Mouse (Mus musculus) limb, embryonic 13.5 days (tissue): Measurements from ENCODE around the gene Tcea2. TPM values are rescaled to one million over a fixed set of nuclear protein-coding genes. Genes with fewer than 3 reads are reported as not detected.
A peak's percentile ranks its signal among the peaks of the same experiment; 100 is the strongest.

Experiments used
- ATAC-seq: fragments of 200-750 bp; cut with Nextera tagmentation; 2 replicates; pipeline ENCODE4 v1.8.0; 2017; ENCODE audit warnings: low read depth, moderate number of reproducible peaks, moderate TSS enrichment; ENCODE audit not compliant: low FRiP score
- H3K27ac ChIP-seq: fragments of 300-500 bp; sonication (generic); 2 replicates; pipeline ENCODE4 v1.5.1; 2015; ENCODE audit warnings: inconsistent platforms, mild to moderate bottlenecking, moderate library complexity
- H3K27me3 ChIP-seq: fragments of 300-500 bp; sonication (generic); 2 replicates; pipeline ENCODE4 v1.6.1; 2015; ENCODE audit warnings: mild to moderate bottlenecking, inconsistent platforms
- H3K36me3 ChIP-seq: fragments of 300-500 bp; sonication (generic); 2 replicates; pipeline ENCODE4 v1.6.1; 2015; ENCODE audit warnings: inconsistent platforms, mild to moderate bottlenecking, moderate library complexity
- H3K4me1 ChIP-seq: fragments of 300-500 bp; sonication (generic); 2 replicates; pipeline ENCODE4 v1.6.1; 2015; ENCODE audit warnings: inconsistent platforms
- H3K4me2 ChIP-seq: fragments of 300-500 bp; sonication (generic); replicated peaks from 2 replicates; pipeline ENCODE4 v1.6.1; 2015; ENCODE audit warnings: inconsistent platforms, mild to moderate bottlenecking, moderate library complexity
- H3K4me3 ChIP-seq: fragments of 300-500 bp; sonication (generic); 2 replicates; pipeline ENCODE4 v1.5.1; 2015; ENCODE audit warnings: moderate library complexity, mild to moderate bottlenecking, inconsistent platforms
- H3K9ac ChIP-seq: fragments of 300-500 bp; sonication (generic); 2 replicates; pipeline ENCODE4 v1.6.1; 2015; ENCODE audit warnings: mild to moderate bottlenecking, inconsistent platforms
- H3K9me3 ChIP-seq: fragments of 300-500 bp; sonication (generic); 2 replicates; pipeline ENCODE4 v1.6.1; 2016; ENCODE audit warnings: inconsistent platforms
- WGBS: fragments of 180-500 bp; shearing (Covaris S2); methylation state at CpG from one replicate; pipeline ENCODE4 v1.1.7; 2015; 5-methylcytosine and 5-hydroxymethylcytosine counted together
- polyA plus RNA-seq: library from polyadenylated mRNA; unstranded; fragments of >200 nt; fragmentation: Nextera tagmentation; extraction: Ambion mirVana; gene quantifications from 2 replicates; pipeline ENCODE4 v1.2.1, GENCODE M21; 2015

Tcea2 gene
- polyA plus RNA-seq, 1 experiment from 2014 or later = 33.3 TPM

GRCm38 (mm10) chr2:181692304-181692703 is 12.2 kb downstream of the Tcea2 start:
- Histone ChIP-seq H3K4me3 (peak overlapping the region; percentile 74), H3K4me2 (peak overlapping the region; percentile 85), H3K27ac (no peak overlapping the region), H3K9me3 (no peaks in the 10 kb centered on the region), H3K9ac (peak overlapping the region; percentile 80), H3K36me3 (peaks cover 44% of the 10 kb centered on the region), H3K4me1 (peaks cover 26% of the 10 kb centered on the region), H3K27me3 (0 out of 2 replicates have a peak, but pooled peaks cover 10% of the 10 kb centered on the region)
- ATAC-seq = no peak
- 93% methylated on average over 3 of the region's 3 CpGs for WGBS

DNA sequence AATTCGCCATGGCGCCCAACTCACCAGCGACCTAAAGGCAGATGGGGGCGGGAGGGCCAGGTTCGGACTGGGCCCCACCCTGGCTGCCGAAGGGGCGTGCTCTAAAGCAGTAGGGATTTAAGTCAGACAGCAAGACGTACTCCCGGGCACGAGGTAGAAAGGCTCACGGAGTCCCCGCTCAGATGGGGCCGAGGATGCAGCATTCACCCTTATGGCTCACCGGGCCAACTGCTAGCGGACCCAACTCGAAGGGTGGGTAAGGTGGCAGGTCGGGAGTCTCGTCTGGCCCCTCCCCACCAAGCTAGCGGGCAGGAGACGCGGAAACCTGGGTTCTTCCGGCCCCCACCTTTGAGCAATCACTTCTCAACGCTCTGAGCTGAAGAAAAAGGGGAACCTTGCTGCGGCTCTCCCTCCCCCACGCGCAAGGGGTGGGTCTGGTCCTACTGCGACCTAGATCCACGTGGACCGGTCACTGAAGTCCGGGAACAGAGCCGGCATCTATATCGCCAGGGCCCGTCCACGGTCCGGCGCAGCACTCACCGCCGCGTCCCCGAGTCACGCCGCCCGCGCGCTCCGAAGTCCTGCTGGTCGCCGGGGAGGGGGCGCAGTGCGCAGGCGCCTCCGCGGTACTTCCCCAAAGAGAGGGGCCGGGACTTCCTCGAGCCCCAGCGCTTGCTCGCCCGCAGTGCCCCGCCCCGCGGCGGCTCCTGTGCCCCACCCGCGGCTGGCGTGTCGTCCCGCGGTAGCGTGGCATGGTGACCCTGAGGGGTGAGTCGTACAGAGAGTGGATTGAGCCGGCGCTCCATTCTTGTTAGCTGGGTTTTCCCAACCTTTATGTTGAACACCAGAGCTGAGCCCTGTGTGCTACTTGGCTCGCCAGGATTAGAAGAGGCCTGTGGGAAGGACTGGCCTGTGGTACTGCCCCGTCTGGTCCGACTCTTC is 13.5 kb downstream of the Tcea2 start, which contains the start of gene Rgs19:
TSS of gene Rgs19 (minus strand) at position 639 of the 942 bp plus-strand sequence.
- peak within 1 kb of the TSS; percentile 85 for H3K4me2 ChIP-seq
- under 1% methylated on average over 75 of the region's 75 CpGs for WGBS

DNA sequence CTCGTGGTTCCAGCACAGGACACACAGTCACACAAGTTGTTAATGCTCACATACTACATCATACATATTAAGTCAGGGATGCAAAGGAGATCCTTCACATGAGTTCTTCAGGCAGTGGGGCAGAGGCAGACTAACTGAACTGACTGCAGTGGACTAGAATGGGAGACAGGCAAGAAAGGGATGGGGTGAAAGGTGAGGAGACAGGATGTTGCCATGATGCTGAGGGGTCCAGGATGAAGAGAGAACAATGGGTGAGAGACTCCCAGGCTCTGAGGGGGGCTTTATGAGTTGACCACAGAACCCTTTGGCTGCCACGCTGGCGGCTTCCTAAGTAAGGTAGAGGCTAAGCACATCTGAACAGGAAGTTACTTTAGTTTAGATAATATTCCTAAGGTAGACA is 14.5 kb downstream of the Tcea2 start:
- Histone ChIP-seq H3K4me3 (peak overlapping the region; percentile 74), H3K4me2 (peak overlapping the region; percentile 85), H3K27me3 (0 out of 2 replicates have a peak, but pooled peaks cover 13% of the 10 kb centered on the region), H3K9ac (peak overlapping the region; percentile 80; the same call in 1 of the 2 replicates), H3K4me1 (peaks cover 26% of the 10 kb centered on the region), H3K36me3 (peaks cover 21% of the 10 kb centered on the region), H3K27ac (no peak overlapping the region), H3K9me3 (no peaks in the 10 kb centered on the region)
- ATAC-seq = no peak
- WGBS = 91% methylated on average over 3 of the region's 3 CpGs

More for the DNA sequence above, 13.5 kb downstream of the Tcea2 start, which contains the start of gene Rgs19:
- H3K4me3 ChIP-seq = peak within 1 kb of the TSS; percentile 74
- H3K27me3 ChIP-seq = 0 out of 2 replicates have a peak, but pooled peaks cover 13% of the 10 kb centered on the region
- peak within 1 kb of the TSS; percentile 80 for H3K9ac ChIP-seq
- peak; percentile 88 for ATAC-seq
- H3K9me3 ChIP-seq = no peaks in the 10 kb centered on the region
- H3K4me1 ChIP-seq = peaks cover 26% of the 10 kb centered on the region
- H3K36me3 ChIP-seq = peaks cover 31% of the 10 kb centered on the region
- peak within 1 kb of the TSS; percentile 58; the same call in 1 of the 2 replicates for H3K27ac ChIP-seq

DNA sequence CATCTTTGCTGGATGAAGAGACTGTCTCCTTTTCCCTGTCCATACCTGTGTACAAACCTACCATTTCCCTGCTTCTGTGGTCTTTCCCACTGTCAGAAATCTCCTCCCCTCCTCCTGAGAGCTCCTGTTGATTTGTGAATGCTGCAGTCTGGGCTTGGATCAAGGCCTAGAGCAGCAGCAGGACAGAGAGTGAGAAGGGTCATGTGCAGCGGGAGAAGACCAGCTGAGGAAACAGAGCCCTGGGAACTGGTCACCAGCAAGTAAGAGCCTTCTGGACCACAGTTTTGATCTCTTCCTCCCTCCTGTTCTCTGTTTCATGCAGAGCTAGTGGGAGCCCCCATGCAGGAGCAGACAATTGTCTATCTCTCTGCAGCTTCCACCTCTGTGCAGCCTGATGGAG is 15.7 kb downstream of the Tcea2 start:
- no peak for ATAC-seq
- Histone ChIP-seq H3K27ac (no peak overlapping the region), H3K9ac (no peak overlapping the region), H3K4me2 (no peak overlapping the region), H3K4me3 (no peak overlapping the region), H3K36me3 (0 out of 2 replicates have a peak, but pooled peaks cover 9% of the 10 kb centered on the region), H3K9me3 (no peaks in the 10 kb centered on the region), H3K4me1 (peaks cover 26% of the 10 kb centered on the region), H3K27me3 (0 out of 2 replicates have a peak, but pooled peaks cover 13% of the 10 kb centered on the region)
- 90% methylated on average over 1 of the region's 1 CpGs for WGBS

DNA sequence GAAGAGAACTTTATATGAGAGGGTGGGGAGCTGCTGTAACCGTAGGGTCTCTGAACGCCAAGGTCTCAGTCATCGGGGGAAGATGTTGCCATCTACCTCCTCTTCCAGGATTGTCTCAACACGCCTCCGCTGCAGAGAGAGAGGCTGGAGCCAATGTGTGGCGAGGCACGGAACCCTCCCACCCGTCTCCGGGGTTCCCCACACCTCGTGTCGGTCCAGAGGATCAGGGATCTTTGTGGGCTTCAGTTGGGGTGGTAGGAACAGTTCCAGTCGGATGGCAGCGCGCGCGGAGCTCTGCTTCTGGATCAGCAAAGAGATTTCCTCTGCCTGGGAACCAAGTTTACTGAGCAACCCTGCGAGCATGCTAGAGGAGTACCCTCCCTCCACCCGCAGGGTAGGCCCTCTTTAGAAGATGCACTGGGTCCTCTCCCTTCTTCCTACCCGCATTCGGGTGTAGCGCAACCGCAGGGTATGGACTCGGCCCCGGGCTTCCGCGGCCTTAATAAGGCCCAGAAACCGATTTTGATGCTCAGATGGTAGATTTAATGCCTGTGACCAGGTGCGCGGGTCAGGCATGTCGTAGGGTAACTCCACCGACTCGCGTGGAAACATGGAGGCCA is 16.8 kb downstream of the Tcea2 start:
- Histone ChIP-seq H3K4me1 (peaks cover 21% of the 10 kb centered on the region), H3K27ac (no peak overlapping the region), H3K36me3 (0 out of 2 replicates have a peak, but pooled peaks cover under 1% of the 10 kb centered on the region), H3K27me3 (0 out of 2 replicates have a peak, but pooled peaks cover 13% of the 10 kb centered on the region), H3K9me3 (no peaks in the 10 kb centered on the region), H3K4me3 (no peak overlapping the region), H3K9ac (no peak overlapping the region), H3K4me2 (no peak overlapping the region)
- WGBS = 71% methylated on average over 33 of the region's 33 CpGs
- ATAC-seq = no peak

DNA sequence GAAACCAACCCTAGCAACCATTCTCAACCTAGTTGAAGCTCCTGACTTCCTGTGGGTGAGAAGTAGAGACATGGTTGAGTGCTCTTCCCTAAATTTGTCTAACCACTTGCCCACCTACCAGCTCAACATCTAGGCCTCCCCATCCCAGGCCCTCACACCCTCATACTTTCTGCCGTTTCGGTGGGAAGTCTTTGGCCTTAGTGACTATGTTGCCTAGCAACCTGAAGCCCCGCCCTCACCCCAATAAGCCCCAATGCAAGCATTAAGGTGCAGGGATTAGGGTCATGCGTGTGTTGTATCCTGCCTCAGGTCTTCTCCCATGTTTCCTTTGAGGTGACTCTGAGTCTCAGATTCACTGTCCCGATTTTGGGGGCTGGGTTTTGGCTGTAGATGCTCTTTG is 18.1 kb downstream of the Tcea2 start, which contains the start of gene Lkaaear1:
TSS of gene Lkaaear1 (minus strand) at position 202 of the 400 bp plus-strand sequence.
- no peak within 1 kb of the TSS for H3K4me2 ChIP-seq
- no peak for ATAC-seq
- H3K9ac ChIP-seq = no peak within 1 kb of the TSS
- H3K9me3 ChIP-seq = no peaks in the 10 kb centered on the region
- H3K27ac ChIP-seq = no peak within 1 kb of the TSS
- 0 out of 2 replicates have a peak, but pooled peaks cover 13% of the 10 kb centered on the region for H3K27me3 ChIP-seq
- H3K36me3 ChIP-seq = no peaks in the 10 kb centered on the region
- peaks cover 8% of the 10 kb centered on the region for H3K4me1 ChIP-seq
- H3K4me3 ChIP-seq = no peak within 1 kb of the TSS
- 53% methylated on average over 5 of the region's 5 CpGs for WGBS

- ATAC-seq = no peak
- Histone ChIP-seq H3K4me1 (no peaks in the 10 kb centered on the region), H3K4me2 (no peak overlapping the region), H3K36me3 (no peaks in the 10 kb centered on the region), H3K27ac (no peak overlapping the region), H3K9me3 (no peaks in the 10 kb centered on the region), H3K27me3 (no peaks in the 10 kb centered on the region), H3K9ac (no peak overlapping the region), H3K4me3 (no peak overlapping the region)
- 38% methylated on average over 4 of the region's 4 CpGs for WGBS
Observed at GRCm38 (mm10) chr2:181706668-181707067, 26.6 kb downstream of the Tcea2 start.

DNA sequence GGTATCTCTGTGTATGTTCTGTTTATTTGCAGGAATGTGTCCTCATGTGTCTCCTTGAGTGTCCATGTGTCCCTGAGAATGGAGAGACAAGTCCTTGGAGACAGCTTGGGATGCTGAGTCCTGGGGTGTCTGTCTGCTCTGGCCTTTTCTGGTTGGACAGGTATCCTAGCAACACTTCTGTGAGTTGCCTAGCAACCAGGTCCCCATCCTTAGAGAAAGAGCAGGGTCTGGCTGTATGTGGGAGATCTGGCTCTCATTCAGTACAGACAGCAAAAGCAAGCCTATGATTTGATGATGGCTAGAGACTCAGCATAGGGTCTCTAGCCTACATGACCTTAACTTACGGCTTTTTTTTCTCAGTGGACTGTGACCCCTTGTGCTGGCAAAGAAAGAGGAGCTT is 33.6 kb downstream of the Tcea2 start:
- 87% methylated on average over 1 of the region's 1 CpGs for WGBS
- H3K9ac ChIP-seq = no peak overlapping the region
- no peak overlapping the region for H3K4me3 ChIP-seq
- no peaks in the 10 kb centered on the region for H3K36me3 ChIP-seq
- H3K4me1 ChIP-seq = no peaks in the 10 kb centered on the region
- no peak for ATAC-seq
- no peak overlapping the region for H3K4me2 ChIP-seq
- no peak overlapping the region for H3K27ac ChIP-seq
- H3K9me3 ChIP-seq = no peaks in the 10 kb centered on the region
- H3K27me3 ChIP-seq = peaks cover 6% of the 10 kb centered on the region; the same call in 1 of the 2 replicates

DNA sequence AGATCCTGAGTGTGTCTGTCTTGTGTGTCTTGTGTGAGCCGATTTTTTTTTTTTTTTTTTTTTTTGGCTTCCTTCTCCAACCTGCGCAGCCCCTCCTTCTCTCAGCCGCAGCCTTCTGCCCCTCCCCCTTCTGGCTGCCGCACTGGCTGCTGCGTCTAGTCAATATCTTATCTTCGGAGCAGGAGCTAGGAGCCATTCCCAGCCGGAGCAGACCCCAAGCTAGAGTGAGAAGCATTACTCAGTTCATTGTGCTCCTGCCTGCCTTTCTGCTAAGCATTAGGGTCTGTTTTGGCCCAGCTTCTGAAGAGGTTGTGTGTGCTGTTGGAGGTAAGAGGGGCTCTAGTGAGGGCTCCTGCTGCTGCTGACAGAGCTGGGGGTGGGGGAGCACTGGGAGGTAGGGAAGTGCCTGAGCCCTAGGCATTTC is 34.8 kb downstream of the Tcea2 start, which contains the start of gene Oprl1:
TSS of gene Oprl1 (plus strand) at position 114 of the 424 bp plus-strand sequence.
- H3K9me3 ChIP-seq = no peaks in the 10 kb centered on the region
- H3K4me2 ChIP-seq = peak within 1 kb of the TSS; percentile 49
- 4% methylated on average over 7 of the region's 7 CpGs for WGBS
- peaks cover 6% of the 10 kb centered on the region; the same call in 1 of the 2 replicates for H3K27me3 ChIP-seq
- peak within 1 kb of the TSS; percentile 35; the same call in 1 of the 2 replicates for H3K9ac ChIP-seq
- peak within 1 kb of the TSS; percentile 15 for H3K4me3 ChIP-seq
- H3K36me3 ChIP-seq = no peaks in the 10 kb centered on the region
- H3K27ac ChIP-seq = no peak within 1 kb of the TSS
- ATAC-seq = peak; percentile 57; the same call in 1 of the 2 replicates
- no peaks in the 10 kb centered on the region for H3K4me1 ChIP-seq

- no peak overlapping the region for H3K4me3 ChIP-seq
- peak overlapping the region; percentile 49 for H3K4me2 ChIP-seq
- H3K27me3 ChIP-seq = peaks cover 6% of the 10 kb centered on the region; the same call in 1 of the 2 replicates
- H3K9ac ChIP-seq = no peak overlapping the region; the same call in 1 of the 2 replicates
- no peak for ATAC-seq
- H3K36me3 ChIP-seq = no peaks in the 10 kb centered on the region
- no peaks in the 10 kb centered on the region for H3K9me3 ChIP-seq
- H3K4me1 ChIP-seq = no peaks in the 10 kb centered on the region
- no peak overlapping the region for H3K27ac ChIP-seq
- WGBS = 79% methylated on average over 3 of the region's 3 CpGs
Observed at GRCm38 (mm10) chr2:181715382-181715781, 35.3 kb downstream of the Tcea2 start.

- Histone ChIP-seq H3K4me2 (no peak overlapping the region), H3K27me3 (peaks cover 6% of the 10 kb centered on the region; the same call in 1 of the 2 replicates), H3K4me1 (no peaks in the 10 kb centered on the region), H3K4me3 (no peak overlapping the region), H3K36me3 (no peaks in the 10 kb centered on the region), H3K9ac (no peak overlapping the region), H3K9me3 (no peaks in the 10 kb centered on the region), H3K27ac (no peak overlapping the region)
- 50% methylated on average over 3 of the region's 3 CpGs for WGBS
- no peak for ATAC-seq
Observed at GRCm38 (mm10) chr2:181716991-181717390, 36.9 kb downstream of the Tcea2 start.
